Mouse (Mus musculus): ENCODE measurements around the gene 4933428G20Rik. TPM values are rescaled to one million over a fixed set of nuclear protein-coding genes. Genes with fewer than 3 reads are reported as not detected.

Gene 4933428G20Rik
- total RNA-seq (2021): not detected
- long read RNA-seq, experiment 1: 0 reads
- long read RNA-seq, experiment 2: 0 reads

- no peak for DNase-seq (ENCODE audit: low spot score in 2 of 2)
Observed at GRCm38 (mm10) chr11:97499865-97500719, at the start of gene 4933428G20Rik. 4933428G20Rik (minus strand) TSS chr11:97500340.

- no peak for DNase-seq (ENCODE audit: low spot score in 2 of 2)
Observed at GRCm38 (mm10) chr11:97548757-97549156, 48.6 kb upstream of the 4933428G20Rik start.

GRCm38 (mm10) chr11:97547957-97548706 is 48.0 kb upstream of the 4933428G20Rik start:
- DNase-seq (ENCODE audit: low spot score in 2 of 2): no peak

GRCm38 (mm10) chr11:97546804-97547411 is 46.8 kb upstream of the 4933428G20Rik start:
- no peak for DNase-seq (ENCODE audit: low spot score in 2 of 2)

GRCm38 (mm10) chr11:97545808-97546560 is 45.8 kb upstream of the 4933428G20Rik start:
- no peak for DNase-seq (ENCODE audit: low spot score in 2 of 2)

- no peak for DNase-seq (ENCODE audit: low spot score in 2 of 2)
Observed at GRCm38 (mm10) chr11:97543883-97544282, 43.7 kb upstream of the 4933428G20Rik start.

- peak; percentile 58 to 78 for DNase-seq (ENCODE audit: low spot score in 2 of 2)
Observed at GRCm38 (mm10) chr11:97543181-97543733, 43.1 kb upstream of the 4933428G20Rik start.

- DNase-seq (ENCODE audit: low spot score in 2 of 2): no peak
Observed at GRCm38 (mm10) chr11:97542171-97543150, 42.3 kb upstream of the 4933428G20Rik start.

GRCm38 (mm10) chr11:97540604-97541003 is 40.5 kb upstream of the 4933428G20Rik start:
- peak; percentile 73 to 87 for DNase-seq (ENCODE audit: low spot score in 2 of 2)

GRCm38 (mm10) chr11:97540136-97540535 is 40.0 kb upstream of the 4933428G20Rik start:
- no peak for DNase-seq (ENCODE audit: low spot score in 2 of 2)

- DNase-seq (ENCODE audit: low spot score in 2 of 2): no peak
Observed at GRCm38 (mm10) chr11:97539622-97540021, 39.5 kb upstream of the 4933428G20Rik start.

- DNase-seq (ENCODE audit: low spot score in 2 of 2): no peak
Observed at GRCm38 (mm10) chr11:97537580-97538089, 37.5 kb upstream of the 4933428G20Rik start.

GRCm38 (mm10) chr11:97536835-97537579 is 36.9 kb upstream of the 4933428G20Rik start:
- DNase-seq (ENCODE audit: low spot score in 2 of 2): peak in 1 of 2 experiments; percentile 51

GRCm38 (mm10) chr11:97536083-97536747 is 36.1 kb upstream of the 4933428G20Rik start:
- no peak for DNase-seq (ENCODE audit: low spot score in 2 of 2)

- DNase-seq (ENCODE audit: low spot score in 2 of 2): no peak
Observed at GRCm38 (mm10) chr11:97535660-97536059, 35.5 kb upstream of the 4933428G20Rik start.

- no peak for DNase-seq (ENCODE audit: low spot score in 2 of 2)
Observed at GRCm38 (mm10) chr11:97535308-97535630, 35.1 kb upstream of the 4933428G20Rik start.

GRCm38 (mm10) chr11:97534442-97535307 is 34.5 kb upstream of the 4933428G20Rik start:
- DNase-seq (ENCODE audit: low spot score in 2 of 2): no peak

Data from layer of hippocampus, postnatal 14 days (tissue).